Mouse (Mus musculus): ENCODE data around the gene Rsbn1.
A peak's percentile ranks its signal among the peaks of the same experiment; 100 is the strongest.

Gene Rsbn1

DNA sequence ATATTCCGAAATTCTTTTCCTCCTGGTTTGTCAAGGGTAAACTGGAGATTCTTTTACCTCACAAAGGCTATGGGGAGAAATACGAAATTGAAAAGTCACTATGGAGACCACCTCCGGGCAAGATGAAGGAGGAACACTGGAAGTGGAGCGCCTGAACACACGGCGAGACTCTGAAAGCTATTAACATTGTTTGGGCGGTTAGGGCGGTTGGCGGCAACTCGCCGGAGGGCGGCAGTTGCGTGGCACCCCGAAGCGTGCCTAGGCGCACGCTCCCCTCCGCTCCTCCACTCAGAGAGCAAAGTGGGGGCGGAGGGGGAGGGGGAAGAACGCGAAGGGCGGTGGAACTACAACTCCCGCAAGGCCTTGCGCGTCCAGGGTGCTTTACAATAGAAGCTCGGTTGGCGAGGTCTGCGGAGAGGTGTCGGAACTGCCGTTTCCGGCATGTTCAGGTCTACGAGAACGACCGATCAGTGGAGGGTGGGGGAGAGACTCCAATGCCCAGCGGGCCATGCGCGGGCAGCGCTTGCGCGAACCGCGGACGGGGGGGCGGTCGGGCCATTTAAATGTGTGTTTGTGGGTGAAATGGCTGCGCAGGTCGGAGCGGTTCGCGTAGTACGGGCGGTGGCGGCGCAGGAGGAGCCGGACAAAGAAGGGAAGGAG, at the start of gene Rsbn1:
Rsbn1 (plus strand) TSS at position 111 of the 660 bp plus-strand sequence.
- peak; percentile 99 for DNase-seq (ENCODE audit: low read depth, low spot score)

DNA sequence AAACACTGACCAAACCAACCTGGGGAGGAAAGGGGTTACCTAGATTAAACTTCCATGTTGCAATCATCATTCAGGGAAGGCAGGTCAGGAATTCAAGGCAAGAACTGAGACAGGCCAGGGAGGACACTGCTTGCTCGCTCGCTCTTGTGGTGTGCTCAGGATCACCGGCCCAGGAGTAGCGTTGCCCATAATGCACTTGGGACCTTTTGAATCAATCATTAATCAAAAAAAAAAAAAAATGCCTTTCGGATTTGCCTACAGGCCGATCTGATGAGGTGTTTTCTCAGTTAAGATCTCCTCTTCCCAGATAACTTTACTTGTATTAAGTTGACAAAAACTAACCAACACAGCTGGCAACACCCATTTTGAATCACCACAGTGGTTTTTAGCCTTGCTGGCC, 49.7 kb upstream of the Rsbn1 start:
- DNase-seq (ENCODE audit: low read depth, low spot score), result no peak

DNA sequence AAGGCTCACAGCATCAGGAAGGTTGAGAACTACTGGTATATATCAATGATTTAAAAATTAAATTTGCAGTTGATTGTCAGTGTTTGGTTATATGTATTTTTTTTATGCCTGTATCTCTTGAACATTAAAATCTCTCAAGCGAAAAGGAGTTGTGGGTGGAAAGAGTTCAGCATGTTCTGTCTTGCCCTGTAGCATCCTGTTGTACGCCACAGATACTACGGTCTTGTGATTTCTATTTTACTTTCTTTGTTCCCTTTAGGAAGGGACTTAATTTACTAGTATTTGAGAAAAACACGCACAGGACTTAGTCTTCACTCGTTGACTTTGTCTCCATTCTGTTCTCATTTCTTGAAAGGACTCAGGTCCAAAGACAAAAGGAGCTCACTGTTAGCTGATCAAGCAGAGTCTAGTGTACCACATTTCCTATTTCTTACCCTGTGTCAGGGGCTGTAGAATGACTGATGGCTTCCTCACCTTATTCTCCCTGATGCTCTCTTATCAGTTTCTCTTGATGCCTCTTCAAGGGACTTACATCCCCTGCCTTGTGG, 46.4 kb upstream of the Rsbn1 start:
- peak; percentile 68 for DNase-seq (ENCODE audit: low read depth, low spot score)

DNA sequence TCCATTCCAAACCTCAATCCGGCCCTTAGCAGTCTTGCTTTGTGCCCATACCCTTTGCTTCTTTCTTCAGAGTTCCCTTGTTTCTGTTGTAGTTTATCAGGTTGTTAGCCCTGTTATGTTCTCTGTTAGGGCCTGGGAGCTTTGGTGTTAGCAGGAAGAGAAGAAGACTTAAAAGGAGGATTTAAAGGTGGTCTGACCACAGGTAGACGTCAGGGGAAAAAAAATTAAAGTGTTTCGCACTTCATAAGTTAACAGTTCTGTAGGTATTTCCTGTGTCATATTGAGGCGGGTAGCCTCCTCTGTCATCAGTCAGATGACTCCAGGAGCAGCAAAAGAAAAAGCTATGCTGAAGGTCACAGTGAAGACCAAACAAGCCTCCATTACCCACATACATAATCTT, 45.9 kb upstream of the Rsbn1 start:
- peak; percentile 91 for DNase-seq (ENCODE audit: low read depth, low spot score)

DNA sequence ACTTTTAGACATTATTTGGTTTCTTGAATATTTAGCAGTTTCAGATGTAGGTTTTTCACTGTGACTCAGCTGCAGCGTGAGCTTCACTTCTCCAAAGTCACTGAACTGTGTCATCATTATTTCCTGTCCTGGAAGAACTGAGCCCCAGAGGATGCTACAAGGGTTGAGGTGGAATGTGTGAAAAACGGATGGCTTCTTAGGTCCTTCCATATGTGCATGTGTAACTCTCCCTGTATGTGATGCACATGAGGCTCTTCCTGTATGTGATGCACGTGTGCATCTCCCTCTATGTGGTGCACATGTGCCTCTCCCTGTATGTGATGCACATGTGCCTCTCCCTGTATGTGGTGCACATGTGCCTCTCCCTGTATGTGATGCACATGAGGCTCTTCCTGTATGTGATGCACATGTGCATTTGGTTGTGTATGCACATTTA, 41.2 kb upstream of the Rsbn1 start:
- peak; percentile 57 for DNase-seq (ENCODE audit: low read depth, low spot score)

DNA sequence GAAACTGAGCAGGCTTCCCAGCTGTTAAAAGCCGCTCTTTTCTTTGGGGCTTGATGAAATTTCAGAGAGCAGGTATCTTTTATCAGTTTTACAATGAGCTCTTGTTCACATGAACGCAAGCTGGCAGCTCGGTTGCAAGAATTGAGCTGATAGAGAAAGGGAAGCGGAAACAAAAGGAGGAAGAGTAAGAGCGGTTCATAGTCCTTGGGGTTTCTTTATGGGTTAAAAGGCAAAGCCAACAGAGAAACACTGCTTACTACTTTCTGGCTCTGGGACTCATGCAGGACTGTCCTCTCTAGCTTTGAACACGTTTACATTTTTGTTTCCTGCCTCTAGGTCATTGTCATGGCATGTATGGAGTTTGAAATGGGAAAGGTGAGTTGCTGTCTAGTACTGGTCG, 39.6 kb upstream of the Rsbn1 start:
- DNase-seq (ENCODE audit: low read depth, low spot score), result no peak

DNA sequence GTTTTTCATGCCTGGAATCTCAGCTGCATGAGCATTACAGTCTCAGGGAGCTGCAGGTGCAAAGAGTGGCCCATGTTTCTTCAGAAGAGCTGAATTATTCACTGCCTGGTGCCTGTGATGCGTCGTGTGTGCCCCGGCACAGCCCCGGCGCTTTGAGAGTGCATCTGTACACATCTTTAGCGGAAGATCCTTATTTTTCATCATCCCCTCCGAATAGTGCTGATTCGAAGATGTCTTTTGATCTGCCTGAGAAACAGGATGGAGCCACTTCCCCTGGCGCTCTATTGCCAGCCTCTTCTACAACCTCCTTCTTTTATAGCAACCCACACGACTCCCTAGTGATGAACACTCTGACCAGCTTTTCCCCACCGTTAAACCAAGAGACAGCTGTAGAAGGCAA, 28.0 kb upstream of the Rsbn1 start:
- peak; percentile 66 for DNase-seq (ENCODE audit: low read depth, low spot score)

DNA sequence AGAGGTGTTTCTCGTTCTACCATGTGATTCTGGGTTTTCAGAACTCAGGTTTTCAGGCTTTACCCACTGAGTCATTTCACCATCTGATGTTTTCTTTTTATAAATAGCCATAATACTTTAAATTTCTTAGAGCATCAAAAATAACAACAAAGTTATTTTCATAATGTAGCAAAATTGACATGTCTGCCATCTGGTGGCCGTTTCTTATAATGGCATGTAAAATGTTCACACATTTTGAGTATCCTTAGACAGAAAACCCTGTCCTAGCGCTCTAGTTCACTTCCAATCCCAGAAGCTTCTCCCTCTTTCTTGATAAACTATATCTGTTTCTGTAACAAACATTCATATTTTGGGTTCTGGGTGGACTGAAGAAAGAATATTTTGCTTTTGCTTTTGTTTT, 26.3 kb upstream of the Rsbn1 start:
- DNase-seq (ENCODE audit: low read depth, low spot score), result peak; percentile 80

DNA sequence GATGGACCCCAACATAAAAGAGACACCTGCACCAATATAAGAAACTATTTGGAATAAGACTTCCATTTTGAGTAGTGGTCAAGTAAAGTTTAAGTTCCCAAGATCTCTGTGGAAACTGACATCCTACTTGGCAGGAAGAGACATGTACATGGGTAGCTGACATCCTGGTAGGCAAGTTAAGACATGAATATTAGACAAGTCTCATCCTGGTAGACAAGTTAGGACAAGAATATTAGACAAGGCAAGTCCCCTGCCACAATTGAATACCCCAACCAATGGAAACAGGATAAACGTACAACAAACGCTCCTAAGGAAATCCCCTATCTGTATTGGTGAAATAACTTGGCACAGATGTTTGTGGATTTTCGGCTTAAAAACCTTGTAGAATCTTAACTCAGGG, 20.5 kb upstream of the Rsbn1 start:
- no peak for DNase-seq (ENCODE audit: low read depth, low spot score)

DNA sequence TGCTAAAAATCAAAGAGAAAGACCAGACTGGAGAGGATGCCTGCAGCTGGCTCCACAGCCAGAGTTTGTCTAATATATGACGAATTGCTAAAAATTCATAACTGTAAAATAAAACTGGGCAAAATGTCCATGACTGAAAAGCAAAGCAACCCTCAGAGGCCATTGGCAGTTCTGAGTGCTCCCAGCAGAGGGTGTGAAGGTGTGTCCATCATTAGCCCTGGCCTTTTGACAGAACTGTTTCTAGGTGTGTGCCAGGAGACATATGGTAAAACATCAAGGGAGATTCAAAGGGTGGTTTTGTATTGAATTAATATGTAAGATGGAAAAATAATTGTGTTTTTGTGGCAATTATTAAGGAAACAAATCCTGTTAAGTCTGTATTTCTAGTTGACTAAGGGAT, 9.2 kb upstream of the Rsbn1 start:
- peak; percentile 48 for DNase-seq (ENCODE audit: low read depth, low spot score)

DNA sequence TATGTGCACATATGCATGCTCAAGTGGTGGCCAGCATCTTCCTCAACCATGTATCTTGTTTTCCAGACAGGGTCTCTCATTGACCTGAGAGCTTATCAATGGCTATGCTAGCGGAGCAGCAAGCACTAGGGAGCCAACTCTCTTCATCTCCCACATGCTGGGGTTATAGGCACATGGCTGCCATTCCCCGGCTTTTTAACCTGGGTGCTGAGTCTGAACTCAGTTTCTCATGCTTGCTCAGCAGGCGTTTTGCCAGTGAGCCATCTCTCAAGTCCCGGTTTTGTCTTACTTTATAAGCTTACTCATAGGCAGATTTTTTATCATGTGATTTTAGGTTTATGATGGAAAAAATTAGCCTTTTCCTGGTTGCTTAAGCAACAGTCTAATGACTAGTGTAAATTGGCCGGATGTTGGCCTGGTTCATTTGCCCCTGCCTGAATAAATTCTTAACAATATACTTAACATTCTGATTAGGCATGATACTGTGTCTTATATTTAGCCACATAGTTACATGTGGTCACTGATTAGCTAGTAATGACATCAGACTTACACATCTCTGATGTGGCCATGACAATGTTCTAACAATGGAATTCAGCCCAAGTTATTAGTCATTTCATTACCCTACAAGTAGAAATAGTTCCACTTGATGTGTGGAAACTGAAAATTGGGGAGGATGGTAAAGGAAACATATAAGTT, 6.4 kb upstream of the Rsbn1 start:
- peak; percentile 74 for DNase-seq (ENCODE audit: low read depth, low spot score)

DNA sequence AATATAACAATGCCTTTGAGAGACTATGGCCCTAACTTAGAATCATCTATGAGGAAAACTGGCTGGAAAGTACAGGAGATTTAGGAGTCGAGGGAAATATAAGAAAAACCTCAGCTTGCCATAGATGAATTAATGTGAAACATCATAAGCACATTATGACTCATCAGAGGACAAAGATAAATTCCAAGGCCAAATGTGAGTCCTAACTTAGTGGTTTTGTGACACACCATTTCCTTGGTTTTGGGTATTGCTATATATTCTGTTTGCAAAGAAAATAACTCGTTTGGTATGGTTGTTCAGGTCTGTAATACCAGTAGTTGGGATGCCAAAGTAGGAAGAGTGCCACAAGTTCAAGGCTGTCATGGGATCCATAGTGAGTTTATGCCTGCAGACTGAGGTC, 5.1 kb upstream of the Rsbn1 start:
- DNase-seq (ENCODE audit: low read depth, low spot score), result no peak

DNA sequence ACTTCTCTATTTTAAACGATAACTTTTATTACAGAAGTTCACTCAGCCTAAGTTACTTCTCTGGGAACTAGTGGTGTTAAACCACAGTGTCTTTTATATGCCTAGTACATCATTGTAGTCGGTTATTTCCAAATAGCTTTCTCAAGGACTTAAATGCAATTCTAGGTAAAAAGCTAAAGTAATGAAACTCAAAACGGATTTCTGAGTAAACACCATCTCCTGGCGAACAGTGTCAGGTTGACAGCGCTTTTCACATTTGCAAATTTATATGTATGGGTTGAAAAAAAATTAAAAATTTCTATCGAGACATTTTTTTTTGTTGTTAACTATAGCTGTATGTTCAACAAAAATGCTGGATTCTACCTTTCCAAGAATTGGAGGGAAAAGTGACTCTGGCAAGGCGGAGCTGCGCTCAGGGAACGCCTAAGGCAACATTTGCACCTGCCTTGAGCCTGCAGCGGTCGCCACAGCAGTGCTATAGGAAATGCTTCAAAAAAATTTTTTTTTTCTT, 414 bp upstream of the Rsbn1 start:
- DNase-seq (ENCODE audit: low read depth, low spot score), result peak; percentile 44

DNA sequence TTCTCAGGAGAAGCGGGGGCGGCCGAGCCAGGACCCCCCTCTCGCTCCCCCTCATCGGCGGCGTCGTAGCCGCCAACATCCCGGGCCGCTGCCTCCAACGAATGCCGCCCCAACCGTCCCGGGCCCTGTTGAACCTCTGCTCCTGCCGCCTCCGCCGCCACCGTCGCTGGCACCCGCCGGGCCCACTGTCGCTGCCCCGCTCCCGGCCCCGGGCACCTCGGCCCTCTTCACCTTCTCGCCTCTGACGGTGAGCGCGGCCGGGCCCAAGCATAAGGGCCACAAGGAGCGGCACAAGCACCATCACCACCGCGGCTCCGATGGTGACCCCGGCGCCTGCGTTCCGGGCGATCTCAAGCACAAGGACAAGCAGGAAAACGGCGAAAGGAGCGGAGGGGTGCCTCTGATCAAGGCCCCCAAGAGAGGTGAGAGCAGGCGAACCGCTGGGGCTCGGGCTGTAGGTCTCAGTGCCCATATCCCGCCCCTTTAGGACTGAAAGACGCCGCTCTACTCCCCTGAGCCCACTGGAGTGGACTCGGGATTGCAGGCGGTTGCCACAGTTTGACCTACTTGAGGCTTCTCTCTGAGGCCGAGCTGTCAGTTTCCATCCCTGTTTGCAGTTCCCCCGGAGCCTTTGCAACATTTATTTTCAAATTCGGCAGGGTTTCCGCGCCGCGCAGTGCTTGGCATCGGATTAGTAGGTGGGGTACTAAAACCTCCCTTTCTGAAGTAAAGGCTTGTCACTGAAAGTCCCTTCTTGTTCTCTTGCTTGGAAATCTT, 1.0 kb downstream of the Rsbn1 start:
- no peak for DNase-seq (ENCODE audit: low read depth, low spot score)

DNA sequence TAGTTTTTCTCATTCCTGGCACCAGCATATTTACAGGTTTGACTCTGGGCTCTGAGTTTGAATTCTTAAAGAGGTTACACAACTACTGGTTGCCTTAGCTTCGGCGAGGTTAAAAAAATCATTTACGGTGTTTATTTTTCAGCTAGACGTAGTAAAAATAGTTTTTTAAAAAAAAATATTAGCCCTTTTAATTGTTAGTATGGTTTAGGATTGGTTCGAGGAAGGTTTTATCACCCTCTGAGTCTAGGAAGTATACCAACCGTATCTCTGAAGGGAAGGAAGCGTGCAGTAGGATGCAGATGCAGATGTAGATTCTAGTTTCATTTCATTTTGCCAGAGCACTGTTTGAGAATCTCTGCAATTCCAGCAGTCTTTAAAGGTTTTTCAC, 1.6 kb downstream of the Rsbn1 start:
- no peak for DNase-seq (ENCODE audit: low read depth, low spot score)

DNA sequence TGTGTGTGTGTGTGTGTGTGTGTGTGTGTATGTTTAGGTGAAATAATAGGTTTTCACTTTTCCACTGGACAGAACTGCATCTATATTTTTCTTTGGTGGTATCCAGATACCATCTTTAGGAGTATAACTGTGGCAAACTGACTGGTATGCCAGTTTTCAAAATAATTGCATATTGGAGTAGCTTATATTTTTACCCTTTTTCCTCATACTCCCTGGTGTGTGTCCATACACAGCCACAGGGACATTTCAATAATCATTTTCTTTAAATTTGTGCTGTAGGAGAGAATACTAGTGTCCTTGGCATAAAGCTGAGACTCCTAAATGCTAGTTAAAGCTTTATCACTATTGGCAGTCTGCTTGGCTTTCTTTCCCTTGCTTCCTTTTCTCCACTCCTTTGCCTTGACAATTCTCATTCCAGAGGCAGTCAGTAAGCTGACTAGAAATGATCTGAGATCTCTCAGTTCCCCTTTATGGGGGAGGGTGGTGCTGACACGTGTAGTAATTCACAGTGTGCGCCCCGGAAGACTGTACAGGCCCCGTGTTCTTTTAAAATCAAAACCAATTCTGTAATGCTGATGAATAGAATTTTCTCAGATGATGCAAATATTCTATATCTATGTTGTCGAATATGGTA, 2.4 kb downstream of the Rsbn1 start:
- no peak for DNase-seq (ENCODE audit: low read depth, low spot score)

DNA sequence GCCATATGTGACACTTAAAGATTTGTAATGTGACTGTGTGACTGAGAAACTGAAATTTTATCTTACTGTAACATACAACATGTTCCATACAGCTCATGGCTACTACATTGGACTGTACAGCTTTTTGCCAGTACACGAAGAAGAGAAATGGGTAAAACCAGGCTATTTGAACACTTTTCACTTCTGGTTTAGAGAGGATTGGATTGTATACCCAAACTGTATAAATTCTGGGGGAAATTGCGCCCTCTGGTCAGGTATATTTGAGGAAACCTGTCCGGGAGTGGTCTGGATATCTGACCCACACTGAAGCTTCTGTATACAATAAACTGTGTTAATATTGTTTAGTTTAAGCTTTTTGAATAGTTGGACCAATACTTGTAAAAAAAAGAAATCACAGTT, 2.9 kb downstream of the Rsbn1 start:
- no peak for DNase-seq (ENCODE audit: low read depth, low spot score)

DNA sequence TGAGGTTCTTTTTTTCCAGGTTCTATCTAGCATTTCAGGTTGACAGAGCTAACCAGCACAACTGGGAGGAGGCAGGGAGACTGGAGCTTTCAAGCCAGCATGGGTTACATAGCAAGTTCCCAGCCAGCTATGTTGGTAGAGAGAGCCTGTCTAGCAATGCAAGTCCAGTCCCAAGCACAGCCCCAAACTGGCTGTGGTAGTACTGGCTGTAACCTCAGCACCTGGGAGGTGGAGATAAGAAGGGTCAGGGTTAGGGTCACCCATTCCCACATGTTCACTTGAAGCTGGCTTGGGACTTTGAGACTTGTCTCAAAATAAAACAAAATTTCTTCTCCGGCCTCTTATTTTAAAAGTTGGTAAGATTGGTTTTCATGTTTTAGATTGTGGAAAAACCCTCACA, 6.2 kb downstream of the Rsbn1 start:
- no peak for DNase-seq (ENCODE audit: low read depth, low spot score)

DNA sequence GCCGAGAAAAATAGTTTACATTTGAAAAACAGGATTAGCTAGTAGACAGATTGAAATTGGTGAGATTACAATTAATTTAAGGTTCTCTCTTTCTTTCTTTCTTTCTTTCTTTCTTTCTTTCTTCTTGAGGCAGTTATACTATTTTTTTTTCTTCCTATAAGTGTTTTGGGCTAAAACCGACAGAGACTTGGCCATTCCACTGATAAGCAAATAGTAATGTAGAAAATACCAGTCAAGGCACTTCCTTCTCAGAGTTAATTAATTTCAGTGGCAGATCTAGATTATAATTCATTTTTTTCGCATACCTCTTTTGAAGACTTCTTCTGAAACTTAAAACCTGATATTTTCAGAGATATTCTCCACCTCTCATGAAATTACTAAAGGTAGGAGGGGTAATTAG, 11.4 kb downstream of the Rsbn1 start:
- no peak for DNase-seq (ENCODE audit: low read depth, low spot score)

DNA sequence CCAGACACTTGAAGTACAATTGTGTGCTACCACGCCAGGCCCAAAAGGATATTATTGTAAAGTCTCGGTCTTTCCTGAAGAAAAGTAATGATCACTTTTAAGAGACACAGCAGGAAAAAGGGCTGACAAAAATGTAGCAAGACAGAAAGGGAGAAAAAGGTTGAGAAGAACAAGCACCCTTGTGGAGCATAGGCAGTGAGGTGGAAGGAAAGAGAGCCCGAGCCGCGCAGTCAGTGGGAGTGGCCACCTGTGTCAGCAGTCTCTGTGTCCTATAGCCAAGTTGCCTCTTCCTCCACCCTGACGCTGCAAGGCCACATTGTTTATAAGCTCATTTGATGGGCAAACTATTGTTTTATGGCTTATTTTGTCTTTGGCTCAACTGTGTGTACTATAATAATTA, 13.6 kb downstream of the Rsbn1 start:
- DNase-seq (ENCODE audit: low read depth, low spot score), result peak; percentile 42

DNA sequence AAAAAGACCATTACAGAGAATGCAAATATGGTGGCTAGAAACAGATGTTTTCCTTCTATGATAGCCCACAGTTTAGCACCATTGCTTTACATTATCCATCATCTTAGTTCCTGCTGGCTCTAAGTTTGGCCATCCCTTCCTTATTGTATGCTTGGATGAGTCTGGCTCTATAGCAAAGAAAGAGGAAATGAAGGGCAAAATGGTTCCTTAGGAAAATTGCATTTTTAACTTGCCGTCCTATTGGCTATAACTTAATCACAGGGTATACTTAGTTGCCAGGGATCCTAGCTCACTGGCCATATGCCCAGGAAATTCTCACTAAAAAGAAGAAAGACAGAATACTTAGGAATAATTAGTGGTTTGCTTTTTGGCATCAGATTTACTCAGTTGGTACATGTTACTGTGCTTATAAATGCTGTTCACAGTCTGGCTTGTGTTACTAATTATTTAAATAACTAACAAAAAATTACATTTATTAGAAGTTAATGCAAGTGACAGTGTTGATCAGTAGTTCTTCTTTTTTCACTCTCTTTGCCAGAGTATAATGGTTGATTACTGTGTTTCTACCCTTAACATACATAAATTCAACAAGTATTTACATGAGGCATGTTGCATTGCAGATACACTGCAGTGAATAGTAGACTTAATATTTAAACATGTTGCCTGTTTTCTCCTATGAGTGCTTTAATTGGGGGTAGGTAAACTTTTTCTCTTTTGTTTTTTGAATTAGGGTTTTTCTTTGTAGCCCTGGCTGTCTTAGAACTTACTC, 31.1 kb downstream of the Rsbn1 start:
- DNase-seq (ENCODE audit: low read depth, low spot score), result no peak

Data from CD4-positive helper T cell, adult 2 months (primary cell).